Mouse (Mus musculus) liver, postnatal 0 days (tissue): ENCODE data around the gene Mrpl11. TPM values are rescaled to one million over a fixed set of nuclear protein-coding genes. Genes with fewer than 3 reads are reported as not detected.

Experiments
- ATAC-seq: fragments of 200-750 bp; cut with Nextera tagmentation; 2 replicates; pipeline ENCODE4 v1.8.0; 2017; ENCODE audit warnings: mild to moderate bottlenecking, moderate library complexity
- DNase-seq: peaks from one replicate; pipeline ENCODE4 v3.0.0-alpha.2; 2016
- H3K27ac ChIP-seq: fragments of 300-500 bp; sonication (generic); 2 replicates; pipeline ENCODE4 v1.5.1; 2014; ENCODE audit warnings: antibody characterized with exemption, moderate library complexity, mild to moderate bottlenecking, low read depth
- H3K27me3 ChIP-seq: fragments of 300-500 bp; sonication (generic); 2 replicates; pipeline ENCODE4 v1.6.1; 2014; ENCODE audit warnings: low read length, control low read depth, mixed read lengths; ENCODE audit not compliant: insufficient read depth
- H3K36me3 ChIP-seq: fragments of 300-500 bp; sonication (generic); replicated peaks from 2 replicates; pipeline ENCODE4 v1.6.1; 2014; ENCODE audit warnings: mild to moderate bottlenecking, control low read depth, low read length, moderate library complexity, mixed read lengths; ENCODE audit not compliant: insufficient read depth
- H3K4me1 ChIP-seq: fragments of 300-500 bp; sonication (generic); 2 replicates; pipeline ENCODE4 v1.6.1; 2014; ENCODE audit warnings: antibody characterized with exemption, mild to moderate bottlenecking, control low read depth; ENCODE audit not compliant: insufficient read depth
- H3K4me2 ChIP-seq: fragments of 300-500 bp; sonication (generic); 2 replicates; pipeline ENCODE4 v1.6.1; 2014; ENCODE audit warnings: low read depth, mild to moderate bottlenecking, low read length, moderate library complexity, mixed read lengths
- H3K4me3 ChIP-seq: fragments of 300-500 bp; sonication (generic); 2 replicates; pipeline ENCODE4 v1.5.1; 2014; ENCODE audit warnings: low read depth, low read length
- H3K9ac ChIP-seq: fragments of 300-500 bp; sonication (generic); replicated peaks from 2 replicates; pipeline ENCODE4 v1.6.1; 2014; ENCODE audit warnings: mild to moderate bottlenecking, moderate library complexity
- H3K9me3 ChIP-seq: fragments of 300-500 bp; sonication (generic); 2 replicates; pipeline ENCODE4 v1.6.1; 2016; ENCODE audit warnings: mild to moderate bottlenecking, control low read depth, low read length, mixed read lengths
- CTCF ChIP-seq: sonication (generic); IDR thresholded peaks from 2 replicates; pipeline ENCODE4 v1.5.1; 2016; ENCODE audit warnings: antibody characterized with exemption, low read depth
- EP300 ChIP-seq: IDR thresholded peaks from 2 replicates; pipeline ENCODE4 v1.6.1; 2016; ENCODE audit warnings: antibody characterized with exemption, low read depth, mild to moderate bottlenecking
- WGBS: fragments of 180-500 bp; shearing (Covaris S2); extraction: QIAGEN DNeasy Blood & Tissue Kit; methylation state at CpG from one replicate; pipeline ENCODE4 v1.1.7; 2014; ENCODE audit not compliant: insufficient replicate concordance; 5-methylcytosine and 5-hydroxymethylcytosine counted together
- polyA plus RNA-seq: library from polyadenylated mRNA; unstranded; fragments of >200 nt; fragmentation: Nextera tagmentation; extraction: Ambion mirVana; gene quantifications from 2 replicates; pipeline ENCODE4 v1.2.1, GENCODE M21; 2015

Gene Mrpl11
- polyA plus RNA-seq: 45.4 and 48.9 TPM in 2 replicates

DNA sequence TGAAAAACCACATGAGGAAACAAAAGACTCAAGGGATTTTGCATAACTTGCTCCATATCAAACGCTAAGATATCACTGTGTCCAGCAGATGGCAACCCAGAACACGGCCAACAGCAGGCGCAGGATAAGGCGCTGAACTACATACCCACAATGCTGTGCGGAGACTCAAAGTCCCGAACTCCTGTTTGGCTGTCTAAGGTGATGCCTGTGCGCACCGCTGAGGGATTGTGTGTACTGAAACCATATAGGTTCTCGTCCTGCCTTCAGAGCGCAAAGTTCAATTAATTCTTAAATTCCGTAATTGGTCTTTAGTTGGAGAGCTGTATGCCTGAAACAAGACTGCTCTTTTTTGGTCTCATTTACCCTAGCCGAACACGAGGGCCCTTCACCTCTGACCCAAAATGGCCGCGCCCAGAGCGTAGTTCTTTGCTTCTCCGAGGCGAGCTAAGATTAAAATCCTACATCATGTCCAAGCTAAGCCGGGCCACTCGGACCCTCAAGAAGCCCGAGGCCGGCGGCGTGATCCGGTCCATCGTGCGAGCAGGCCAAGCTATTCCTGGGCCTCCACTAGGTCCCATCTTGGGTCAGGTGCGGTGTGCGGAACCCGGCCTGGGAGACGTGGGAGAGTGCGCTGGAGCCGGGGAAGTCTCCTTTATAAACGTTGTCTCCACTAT is at the start of gene Mrpl11:
TSS of gene Mrpl11 (plus strand) at position 220 of the 674 bp plus-strand sequence.
- peak; percentile 87 for TF ChIP-seq EP300
- TF ChIP-seq CTCF: peak; percentile 97
- Histone ChIP-seq H3K9ac (peak within 1 kb of the TSS; percentile 71), H3K27ac (peak within 1 kb of the TSS; percentile 72), H3K4me3 (peak within 1 kb of the TSS; percentile 74), H3K27me3 (no peaks in the 10 kb centered on the region), H3K4me1 (peaks cover 7% of the 10 kb centered on the region), H3K36me3 (peaks cover 11% of the 10 kb centered on the region), H3K4me2 (peak within 1 kb of the TSS; percentile 83), H3K9me3 (no peaks in the 10 kb centered on the region)
- WGBS: under 1% methylated on average over 34 of the region's 34 CpGs
- ATAC-seq (peak; percentile 99), DNase-seq (peak; percentile 90)

DNA sequence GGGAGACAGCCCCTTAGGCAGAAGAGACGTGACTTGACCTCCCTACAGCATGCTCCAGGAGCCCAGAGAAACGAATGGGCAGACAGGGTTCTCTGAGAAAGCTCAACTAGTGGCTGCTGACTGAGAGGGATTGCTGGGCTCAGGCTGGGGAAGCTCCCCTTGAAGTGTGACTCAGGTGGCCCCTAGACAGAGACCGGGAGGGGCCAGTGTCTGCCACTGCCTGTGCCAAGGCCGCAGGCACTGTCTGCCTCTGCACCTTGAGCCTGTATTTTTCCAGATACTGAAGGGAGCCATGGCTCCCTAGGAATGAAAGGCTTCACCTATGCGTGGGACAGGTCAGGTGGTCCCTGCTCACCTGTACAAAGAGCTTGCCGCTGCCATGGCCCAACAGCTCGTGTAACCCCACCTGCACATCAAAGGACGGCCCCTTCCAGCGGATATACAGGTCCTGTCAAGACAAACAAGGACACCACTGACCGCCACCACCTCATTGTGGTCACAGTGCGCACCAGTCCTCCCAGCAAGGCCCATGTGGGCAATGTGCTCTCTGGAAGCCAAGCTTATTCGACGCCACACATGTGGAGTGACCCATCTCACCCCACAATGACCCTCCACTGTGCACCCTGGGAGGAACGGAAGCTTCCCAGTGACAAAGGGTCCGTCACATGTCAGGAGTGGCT is 45.9 kb upstream of the Mrpl11 start:
- Histone ChIP-seq H3K4me1 (no peaks in the 10 kb centered on the region), H3K4me3 (no peak overlapping the region), H3K4me2 (no peak overlapping the region), H3K27me3 (no peaks in the 10 kb centered on the region), H3K9me3 (no peaks in the 10 kb centered on the region), H3K27ac (no peak overlapping the region), H3K9ac (no peak overlapping the region), H3K36me3 (peaks cover 73% of the 10 kb centered on the region)
- no peak for TF ChIP-seq EP300
- TF ChIP-seq CTCF: no peak
- WGBS: 83% methylated on average over 15 of the region's 15 CpGs
- DNase-seq (no peak), ATAC-seq (no peak)

DNA sequence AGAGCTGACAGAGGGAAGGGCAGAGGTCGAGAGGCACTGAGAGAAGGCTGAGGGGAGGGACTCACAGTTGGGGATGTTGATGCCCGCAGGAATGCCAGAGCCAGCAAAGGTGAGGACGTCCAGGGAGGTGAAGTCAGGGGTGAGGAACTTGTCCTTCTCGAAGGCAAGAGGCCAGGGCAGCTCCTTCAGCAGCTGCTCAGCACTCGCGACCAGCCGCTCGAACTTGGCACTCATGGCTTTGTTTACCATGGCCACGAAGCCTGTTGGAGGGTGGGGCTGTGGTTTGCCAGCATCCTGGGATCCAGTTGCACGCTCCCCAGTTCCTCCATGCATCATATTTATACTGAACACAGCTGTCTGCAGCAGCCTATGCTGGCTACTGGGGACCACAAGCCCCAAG is 45.1 kb upstream of the Mrpl11 start:
- Histone ChIP-seq H3K27me3 (no peaks in the 10 kb centered on the region), H3K4me1 (no peaks in the 10 kb centered on the region), H3K4me2 (no peak overlapping the region), H3K4me3 (no peak overlapping the region), H3K27ac (no peak overlapping the region), H3K9ac (no peak overlapping the region), H3K9me3 (no peaks in the 10 kb centered on the region), H3K36me3 (peaks cover 73% of the 10 kb centered on the region)
- no peak for DNase-seq
- 74% methylated on average over 10 of the region's 10 CpGs for WGBS
- ATAC-seq: no peak
- TF ChIP-seq EP300 (no peak), CTCF (no peak)

DNA sequence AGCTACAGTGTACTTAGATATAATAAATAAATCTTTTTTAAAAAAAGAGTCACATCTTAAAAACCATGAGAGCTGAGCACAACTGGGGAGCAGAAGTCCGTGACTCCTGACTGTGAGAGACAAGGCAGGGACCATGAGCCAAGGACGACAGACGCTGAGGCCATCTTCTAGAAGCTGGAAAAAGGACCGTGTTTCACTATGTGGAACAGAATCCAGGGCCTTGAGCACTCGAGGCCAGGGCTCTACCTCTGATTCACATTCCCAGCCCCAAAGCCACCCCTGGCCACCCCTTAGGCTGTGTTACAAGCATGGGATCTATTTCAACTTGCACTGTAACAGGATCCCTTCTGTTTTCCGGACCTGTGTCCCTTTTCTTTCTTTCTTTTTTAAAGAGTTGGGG is 42.3 kb upstream of the Mrpl11 start:
- DNase-seq: no peak
- H3K4me2 ChIP-seq: no peak overlapping the region
- no peak overlapping the region for H3K27ac ChIP-seq
- H3K9ac ChIP-seq: no peak overlapping the region
- no peak overlapping the region for H3K4me3 ChIP-seq
- no peaks in the 10 kb centered on the region for H3K4me1 ChIP-seq
- TF ChIP-seq EP300: no peak
- peaks cover 76% of the 10 kb centered on the region for H3K36me3 ChIP-seq
- no peak for ATAC-seq
- WGBS: 83% methylated on average over 6 of the region's 6 CpGs
- H3K9me3 ChIP-seq: no peaks in the 10 kb centered on the region
- H3K27me3 ChIP-seq: no peaks in the 10 kb centered on the region

DNA sequence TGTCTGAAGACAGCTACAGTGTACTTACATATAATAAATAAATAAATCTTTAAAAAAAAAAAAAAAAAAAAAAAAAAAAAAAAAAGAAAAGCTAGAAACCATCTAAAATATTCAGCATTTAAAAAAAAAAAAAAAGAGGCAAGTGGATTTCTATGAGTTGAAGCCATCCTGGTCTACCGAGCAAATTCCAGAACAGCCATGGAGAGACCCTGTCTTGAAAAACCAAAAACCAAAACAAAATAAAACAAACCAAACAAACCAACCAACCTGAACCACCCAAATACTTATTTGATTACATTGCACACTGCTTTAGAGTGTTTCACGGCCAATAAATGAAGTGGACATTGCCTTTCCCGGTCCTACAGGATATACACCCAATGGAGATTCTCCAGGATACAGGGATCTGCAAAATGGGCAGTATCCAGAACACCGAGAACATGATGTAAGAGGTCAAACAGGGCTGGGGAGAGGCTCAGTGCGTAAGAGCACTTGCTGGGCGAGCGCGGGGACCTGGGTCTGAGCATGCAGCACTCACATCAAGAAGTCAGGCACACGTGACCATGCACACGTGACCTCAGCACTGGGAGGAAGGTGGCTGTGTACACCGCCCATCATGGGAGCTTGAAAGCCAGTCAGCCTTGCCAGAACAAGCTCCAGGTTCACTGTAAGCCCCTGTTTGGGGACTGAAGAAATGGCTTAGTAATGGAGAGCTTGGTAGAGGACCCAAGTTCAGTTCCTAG is 36.7 kb upstream of the Mrpl11 start:
- ATAC-seq: no peak
- H3K9ac ChIP-seq: no peak overlapping the region
- TF ChIP-seq EP300 (no peak), CTCF (no peak)
- DNase-seq: no peak
- H3K4me3 ChIP-seq: no peak overlapping the region
- no peaks in the 10 kb centered on the region for H3K9me3 ChIP-seq
- WGBS: 91% methylated on average over 11 of the region's 11 CpGs
- H3K4me1 ChIP-seq: peaks cover 16% of the 10 kb centered on the region
- H3K27me3 ChIP-seq: no peaks in the 10 kb centered on the region
- H3K36me3 ChIP-seq: peaks cover 40% of the 10 kb centered on the region
- no peak overlapping the region for H3K4me2 ChIP-seq
- H3K27ac ChIP-seq: no peak overlapping the region

DNA sequence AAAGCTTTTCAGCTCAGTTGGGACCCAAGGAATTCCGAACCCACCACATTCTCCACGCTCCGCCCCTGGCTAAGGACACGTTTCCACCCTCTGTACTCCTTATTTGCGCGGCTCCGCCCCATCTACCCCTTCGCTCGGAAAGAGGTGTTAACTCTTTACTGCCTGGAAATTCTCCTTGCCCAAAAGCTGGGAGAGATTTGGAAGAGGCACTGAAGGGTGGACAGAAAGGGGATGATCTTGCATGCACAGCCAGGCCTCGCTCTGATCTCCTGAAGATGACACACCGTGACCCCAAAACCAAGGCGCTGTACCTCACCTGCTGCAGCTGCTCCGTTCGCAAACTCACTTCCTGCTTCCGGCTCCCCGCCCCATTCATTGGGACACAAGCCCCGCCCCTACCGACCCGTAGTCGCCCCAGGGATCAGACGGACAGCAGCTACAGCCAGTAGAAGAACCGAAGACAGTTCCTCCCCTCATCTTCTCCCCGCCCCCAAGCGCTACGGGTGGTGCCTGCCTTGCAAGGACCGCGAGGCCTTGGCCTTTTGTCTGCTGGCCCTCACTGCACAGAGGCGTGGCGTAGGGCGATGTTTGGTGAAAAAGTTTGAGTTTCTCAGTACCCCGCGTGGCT is 33.9 kb upstream of the Mrpl11 start, which contains the start of gene Dpp3:
TSS of gene Dpp3 (minus strand) at position 384 of the 628 bp plus-strand sequence.
- DNase-seq (peak; percentile 99), ATAC-seq (peak; percentile 98)
- Histone ChIP-seq H3K36me3 (peaks cover 15% of the 10 kb centered on the region), H3K27me3 (no peaks in the 10 kb centered on the region), H3K9ac (peak within 1 kb of the TSS; percentile 50), H3K4me1 (peaks cover 16% of the 10 kb centered on the region), H3K27ac (peak within 1 kb of the TSS; percentile 62), H3K4me3 (peak within 1 kb of the TSS; percentile 57), H3K4me2 (peak within 1 kb of the TSS; percentile 73), H3K9me3 (no peaks in the 10 kb centered on the region)
- no peak for TF ChIP-seq CTCF
- TF ChIP-seq EP300: no peak
- WGBS: under 1% methylated on average over 32 of the region's 32 CpGs
